Mouse (Mus musculus) hindlimb bud, embryonic 11.5 days (tissue): ENCODE measurements around the gene Tmem183a.

ENCODE experiments used
- DNase-seq: peaks from one replicate; pipeline ENCODE4 v3.0.0-alpha.2; 2012; ENCODE audit warnings: low read depth, low spot score; ENCODE audit errors: extremely low spot score

Tmem183a gene

GRCm38 (mm10) chr1:134345075-134345474 lies 16.7 kb downstream of the Tmem183a start:
- no peak for DNase-seq

GRCm38 (mm10) chr1:134344005-134344950 lies 17.5 kb downstream of the Tmem183a start:
- DNase-seq = peak; percentile 58

GRCm38 (mm10) chr1:134343567-134343966 lies 18.2 kb downstream of the Tmem183a start:
- no peak for DNase-seq

- no peak for DNase-seq
Measured at GRCm38 (mm10) chr1:134342781-134343310, 18.9 kb downstream of the Tmem183a start.

- no peak for DNase-seq
Measured at GRCm38 (mm10) chr1:134342278-134342664, 19.5 kb downstream of the Tmem183a start.

GRCm38 (mm10) chr1:134341641-134342277 lies 20.0 kb downstream of the Tmem183a start:
- no peak for DNase-seq

GRCm38 (mm10) chr1:134339757-134340619 lies 21.8 kb downstream of the Tmem183a start:
- DNase-seq = no peak

GRCm38 (mm10) chr1:134339162-134339561 lies 22.6 kb downstream of the Tmem183a start:
- no peak for DNase-seq

GRCm38 (mm10) chr1:134336958-134337710 lies 24.6 kb downstream of the Tmem183a start:
- DNase-seq = no peak

GRCm38 (mm10) chr1:134335924-134336810 lies 25.6 kb downstream of the Tmem183a start:
- DNase-seq = no peak

GRCm38 (mm10) chr1:134335211-134335923 lies 26.4 kb downstream of the Tmem183a start:
- DNase-seq = no peak

- DNase-seq = no peak
Measured at GRCm38 (mm10) chr1:134334111-134334827, 27.5 kb downstream of the Tmem183a start.

GRCm38 (mm10) chr1:134333371-134334110 lies 28.2 kb downstream of the Tmem183a start:
- no peak for DNase-seq

GRCm38 (mm10) chr1:134332770-134333271 lies 29.0 kb downstream of the Tmem183a start, which contains the start of gene Ppfia4:
TSS of gene Ppfia4 (minus strand) at chr1:134332928.
- no peak for DNase-seq

- DNase-seq = peak; percentile 46
Measured at GRCm38 (mm10) chr1:134331879-134332635, 29.7 kb downstream of the Tmem183a start.

- no peak for DNase-seq
Measured at GRCm38 (mm10) chr1:134326841-134327346, 34.9 kb downstream of the Tmem183a start.
